Mouse (Mus musculus) MEL (cell line): ENCODE measurements around the gene Gns. TPM values are rescaled to one million over a fixed set of nuclear protein-coding genes. Genes with fewer than 3 reads are reported as not detected.

ENCODE experiments used
- DNase-seq: peaks from one replicate; pipeline ENCODE4 v3.0.0; 2011; ENCODE audit warnings: low read depth, low spot score
- H3K27ac ChIP-seq: 2 replicates; pipeline ENCODE4 v1.5.1; 2012; ENCODE audit warnings: low read depth, mild to moderate bottlenecking, control low read depth, low read length, moderate library complexity; ENCODE audit not compliant: control insufficient read depth
- H3K27me3 ChIP-seq, 2 experiments: fragments of 150-350 bp in 1 of 2; sonication (generic) in 1 of 2; 2 replicates each; pipeline ENCODE4 v1.6.1; 2012; ENCODE audit warnings: low read length in 2 of 2, mild to moderate bottlenecking in 2 of 2, improper control_type of control experiment in 1 of 2, moderate library complexity in 1 of 2; ENCODE audit not compliant: insufficient read depth in 2 of 2, control insufficient read depth in 1 of 2
- H3K36me3 ChIP-seq, 2 experiments: 2 replicates each; pipeline ENCODE4 v1.6.1; 2012 to 2014; ENCODE audit warnings: low read length in 2 of 2, improper control_type of control experiment in 1 of 2, inconsistent platforms in 1 of 2, mild to moderate bottlenecking in 1 of 2; ENCODE audit not compliant: insufficient read depth in 2 of 2, control insufficient read depth in 1 of 2
- H3K4me1 ChIP-seq, 2 experiments: fragments of 150-350 bp in 1 of 2; sonication (generic) in 1 of 2; 2 replicates each; pipeline ENCODE4 v1.6.1; 2012; ENCODE audit warnings: low read length in 2 of 2, improper control_type of control experiment in 1 of 2, mild to moderate bottlenecking in 1 of 2; ENCODE audit not compliant: insufficient read depth in 2 of 2, control insufficient read depth in 1 of 2
- H3K4me3 ChIP-seq, 2 experiments: fragments of 150-350 bp in 1 of 2; sonication (generic) in 1 of 2; 2 replicates each; pipeline ENCODE4 v1.5.1; 2012; ENCODE audit warnings: low read depth in 2 of 2, low read length in 2 of 2, mild to moderate bottlenecking in 2 of 2, moderate library complexity in 2 of 2, control low read depth in 1 of 2, improper control_type of control experiment in 1 of 2; ENCODE audit not compliant: control insufficient read depth in 1 of 2, insufficient read depth in 1 of 2
- H3K79me2 ChIP-seq: 2 replicates; pipeline ENCODE4 v1.6.1; 2012; ENCODE audit warnings: mild to moderate bottlenecking, low read length, moderate library complexity; ENCODE audit not compliant: control insufficient read depth, poor library complexity, insufficient read depth
- H3K9ac ChIP-seq: 2 replicates; pipeline ENCODE4 v1.6.1; 2012; ENCODE audit warnings: low read depth, mild to moderate bottlenecking, control low read depth, low read length, moderate library complexity; ENCODE audit not compliant: control insufficient read depth, poor library complexity, severe bottlenecking
- H3K9me3 ChIP-seq: fragments of 150-350 bp; sonication (generic); replicated peaks from 2 replicates; pipeline ENCODE4 v1.6.1; 2012; ENCODE audit warnings: mild to moderate bottlenecking, low read length, improper control_type of control experiment, moderate library complexity; ENCODE audit not compliant: insufficient read depth
- CTCF ChIP-seq, 3 experiments: IDR thresholded peaks in 2 of 3; conservative IDR thresholded peaks in 1 of 3; 2 replicates each; pipeline ENCODE4 v1.5.1; 2011 to 2012; ENCODE audit warnings: low read length in 3 of 3, low read depth in 2 of 3, mild to moderate bottlenecking in 2 of 3, improper control_type of control experiment in 1 of 3, inconsistent platforms in 1 of 3, mixed read lengths in 1 of 3, moderate library complexity in 1 of 3; ENCODE audit not compliant: control insufficient read depth in 1 of 3, insufficient read depth in 1 of 3, poor library complexity in 1 of 3, severe bottlenecking in 1 of 3
- E2F4 ChIP-seq: IDR thresholded peaks from 2 replicates; pipeline ENCODE4 v1.6.1; 2011; ENCODE audit warnings: low read depth, low read length, improper control_type of control experiment, borderline replicate concordance
- EP300 ChIP-seq, 2 experiments: IDR thresholded peaks; 2 replicates each; pipeline ENCODE4 v1.6.1; 2011; ENCODE audit warnings: improper control_type of control experiment in 2 of 2, low read length in 2 of 2, low read depth in 1 of 2, mild to moderate bottlenecking in 1 of 2
- ETS1 ChIP-seq: IDR thresholded peaks from 2 replicates; pipeline ENCODE4 v1.6.1; 2012; ENCODE audit warnings: low read depth, mild to moderate bottlenecking, inconsistent platforms, low read length, improper control_type of control experiment, moderate library complexity
- JUND ChIP-seq: IDR thresholded peaks from 2 replicates; pipeline ENCODE4 v1.6.1; 2011; ENCODE audit warnings: low read depth, mild to moderate bottlenecking, improper control_type of control experiment, low read length
- MAFK ChIP-seq: IDR thresholded peaks from 2 replicates; pipeline ENCODE4 v1.6.1; 2011; ENCODE audit warnings: low read depth, mild to moderate bottlenecking, low read length, improper control_type of control experiment, borderline replicate concordance
- MAX ChIP-seq: IDR thresholded peaks from 2 replicates; pipeline ENCODE4 v1.6.1; 2011; ENCODE audit warnings: low read length, improper control_type of control experiment
- MAZ ChIP-seq: IDR thresholded peaks from 2 replicates; pipeline ENCODE4 v1.6.1; 2012; ENCODE audit warnings: low read depth, mild to moderate bottlenecking, inconsistent platforms, low read length, improper control_type of control experiment
- MYB ChIP-seq: IDR thresholded peaks from 2 replicates; pipeline ENCODE4 v1.6.1; 2011; ENCODE audit warnings: mild to moderate bottlenecking, low read depth, low read length, improper control_type of control experiment
- POLR2A ChIP-seq, 2 experiments: IDR thresholded peaks; 2 replicates each; pipeline ENCODE4 v1.6.1; 2011 to 2012; ENCODE audit warnings: low read length in 2 of 2, mild to moderate bottlenecking in 2 of 2, control low read depth in 1 of 2, improper control_type of control experiment in 1 of 2, low read depth in 1 of 2, moderate library complexity in 1 of 2; ENCODE audit not compliant: control insufficient read depth in 1 of 2, insufficient read depth in 1 of 2, poor library complexity in 1 of 2
- POLR2AphosphoS2 ChIP-seq: IDR thresholded peaks from 2 replicates; pipeline ENCODE4 v1.6.1; 2011; ENCODE audit warnings: low read length, improper control_type of control experiment
- RAD21 ChIP-seq: IDR thresholded peaks from 2 replicates; pipeline ENCODE4 v1.6.1; 2011; ENCODE audit warnings: mild to moderate bottlenecking, low read depth, low read length, improper control_type of control experiment
- SMC3 ChIP-seq: IDR thresholded peaks from 2 replicates; pipeline ENCODE4 v1.6.1; 2011; ENCODE audit warnings: low read depth, low read length, improper control_type of control experiment
- ZC3H11A ChIP-seq: IDR thresholded peaks from 2 replicates; pipeline ENCODE4 v1.6.1; 2012; ENCODE audit warnings: low read depth, mild to moderate bottlenecking, inconsistent platforms, low read length, improper control_type of control experiment
- ZNF384 ChIP-seq: IDR thresholded peaks from 2 replicates; pipeline ENCODE4 v1.6.1; 2012; ENCODE audit warnings: low read depth, mild to moderate bottlenecking, inconsistent platforms, low read length, improper control_type of control experiment
- polyA plus RNA-seq, 2 experiments: library from polyadenylated mRNA; stranded (reverse) in 1 of 2; unstranded in 1 of 2; fragments of >175 nt in 1 of 2; fragments of >200 nt in 1 of 2; gene quantifications; 2 replicates each; pipeline versions ENCODE4 v1.2.1 to v1.2.4; 2012; ENCODE audit warnings: low replicate concordance in 2 of 2, low read depth in 1 of 2; ENCODE audit not compliant: insufficient read length in 2 of 2, insufficient read depth in 1 of 2, missing spikeins in 1 of 2
- total RNA-seq: library from RNA; depleted of rRNA; stranded (reverse); fragments of 300-350 nt; gene quantifications from 2 replicates; pipeline ENCODE4 v1.2.3, GENCODE M21; 2012

Gns gene
- total and polyA plus RNA-seq, 3 experiments = 33.1 to 33.6 TPM; not detected in 1

DNA sequence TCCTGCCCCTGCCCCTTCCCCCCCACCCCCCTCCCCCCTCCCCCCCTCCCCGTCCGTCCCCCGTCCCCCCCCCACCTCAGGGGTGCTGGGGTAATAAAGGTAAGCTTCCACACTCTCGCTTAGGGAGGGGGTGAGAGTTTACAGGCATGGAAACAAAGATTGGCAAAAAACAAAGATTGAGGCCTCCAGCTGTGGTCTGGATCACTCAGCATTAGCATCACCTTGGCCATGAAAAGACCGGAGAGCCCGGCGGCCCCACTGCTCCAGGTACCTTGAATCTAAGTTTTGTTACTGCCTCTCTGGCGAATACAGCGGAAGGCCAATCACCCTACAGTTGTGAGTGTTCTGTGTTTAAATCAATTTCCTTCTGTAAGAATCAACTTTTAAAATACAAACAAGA is 39.1 kb downstream of the Gns start:
- Histone ChIP-seq H3K27me3 (no peaks in the 10 kb centered on the region), H3K27ac (no peak overlapping the region), H3K4me3 (no peak overlapping the region), H3K4me1 (peaks cover 0 to 5% of the 10 kb centered on the region in 2 experiments; a peak in 1 of 4 replicates), H3K9ac (no peak overlapping the region), H3K9me3 (no peaks in the 10 kb centered on the region)
- DNase-seq = no peak
- no peak for TF ChIP-seq MAZ
- TF ChIP-seq, all 39 proteins: peak for 0
- no peaks in the 10 kb centered on the region for H3K79me2 ChIP-seq
- no peaks in the 10 kb centered on the region for H3K36me3 ChIP-seq

DNA sequence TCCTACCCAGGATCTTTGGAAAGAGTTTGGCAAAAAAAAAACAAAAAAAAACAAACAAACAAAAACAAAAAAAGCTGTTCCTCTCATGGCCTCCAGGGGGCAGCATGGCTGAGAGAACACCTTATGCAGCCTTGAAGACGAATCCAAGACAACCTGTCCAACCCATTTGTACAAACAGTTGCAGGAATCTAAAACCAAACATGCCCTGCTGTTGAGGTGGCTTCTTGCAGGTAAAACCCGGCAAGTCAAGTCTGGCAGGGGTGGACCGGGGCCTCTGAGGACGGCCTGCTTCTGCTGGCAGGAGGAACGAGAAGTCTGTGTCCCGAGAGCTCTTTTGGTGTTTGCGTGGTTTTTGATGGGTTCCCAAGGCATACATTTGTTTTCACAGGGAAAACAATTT is 44.8 kb downstream of the Gns start:
- no peaks in the 10 kb centered on the region for H3K9me3 ChIP-seq
- H3K9ac ChIP-seq = no peak overlapping the region
- H3K4me1 ChIP-seq = peaks cover 0 to 5% of the 10 kb centered on the region in 2 experiments; a peak in 1 of 4 replicates
- peak; percentile 74 to 77 (median 75) for TF ChIP-seq CTCF (IDR thresholded peaks at IDR 0.05 in 2 of 3, conservative IDR thresholded peaks at IDR 0.05 in 1 of 3; ENCODE audit: control insufficient read depth in 1 of 3, insufficient read depth in 1 of 3, low read depth in 2 of 3, low read length in 3 of 3, poor library complexity in 1 of 3, severe bottlenecking in 1 of 3)
- TF ChIP-seq MAX = no peak
- peak; percentile 91 for TF ChIP-seq ZNF384
- peak; percentile 86 for TF ChIP-seq SMC3
- peak; percentile 57 for TF ChIP-seq ZC3H11A
- TF ChIP-seq RAD21 = peak; percentile 70
- no peak for TF ChIP-seq ETS1
- peaks cover 0 to 1% of the 10 kb centered on the region in 2 experiments; a peak in 2 of 4 replicates for H3K36me3 ChIP-seq
- H3K79me2 ChIP-seq = no peaks in the 10 kb centered on the region
- no peak overlapping the region for H3K27ac ChIP-seq
- DNase-seq = peak; percentile 78
- H3K27me3 ChIP-seq = no peaks in the 10 kb centered on the region
- H3K4me3 ChIP-seq = no peak overlapping the region

DNA sequence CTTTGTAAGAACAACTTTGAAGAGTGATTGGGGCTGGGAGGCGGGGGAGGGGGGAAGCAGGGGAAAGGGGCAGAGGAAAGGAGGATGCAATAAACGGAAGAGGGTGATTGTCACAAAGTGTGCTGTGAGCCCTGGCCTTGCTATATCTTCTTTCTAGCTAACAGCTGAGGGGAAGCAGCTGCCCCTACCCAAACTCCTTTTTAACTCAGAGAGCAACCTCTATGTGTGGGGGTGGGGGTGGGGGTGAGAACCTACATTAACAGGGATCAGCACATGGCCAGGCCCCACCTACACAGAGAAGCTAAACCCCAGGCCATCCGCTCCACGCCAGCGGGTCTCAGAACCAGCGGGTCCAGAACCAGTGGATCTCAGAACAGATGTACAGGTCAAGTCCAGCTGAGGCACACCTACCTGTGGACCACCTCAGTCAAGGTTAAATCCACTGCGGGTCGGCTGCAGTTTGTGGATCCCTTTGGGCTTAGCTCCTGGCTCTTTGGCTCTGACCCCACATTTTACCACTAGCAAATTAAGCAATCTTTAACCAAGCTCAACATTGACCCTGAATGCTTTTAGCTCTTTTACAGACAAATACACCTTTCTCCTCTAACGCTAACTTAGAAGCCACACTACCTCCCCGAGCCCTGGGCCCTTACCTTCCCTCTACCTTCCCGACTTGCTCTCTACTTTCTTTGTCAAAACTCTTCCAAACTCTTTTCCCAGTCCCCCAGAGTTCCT is 47.0 kb downstream of the Gns start:
- TF ChIP-seq POLR2AphosphoS2 = no peak
- no peak for TF ChIP-seq ZNF384
- TF ChIP-seq POLR2A (IDR thresholded peaks at IDR 0.05; ENCODE audit: control insufficient read depth in 1 of 2, insufficient read depth in 1 of 2, low read depth in 1 of 2, low read length in 2 of 2, poor library complexity in 1 of 2) = no peak
- no peak for TF ChIP-seq E2F4
- TF ChIP-seq JUND = no peak
- TF ChIP-seq EP300 (IDR thresholded peaks at IDR 0.05; ENCODE audit: low read depth in 1 of 2, low read length in 2 of 2) = no peak
- TF ChIP-seq MYB = no peak
- no peak for TF ChIP-seq MAFK
- TF ChIP-seq, all 39 proteins: peak for 0
- Histone ChIP-seq H3K9me3 (no peaks in the 10 kb centered on the region), H3K36me3 (peaks cover 0 to 1% of the 10 kb centered on the region in 2 experiments; a peak in 2 of 4 replicates), H3K4me3 (no peak overlapping the region), H3K4me1 (no peaks in the 10 kb centered on the region), H3K27me3 (no peaks in the 10 kb centered on the region), H3K9ac (no peak overlapping the region), H3K27ac (no peak overlapping the region), H3K79me2 (no peaks in the 10 kb centered on the region)
- DNase-seq = no peak
